Mouse (Mus musculus) G1E (cell line): ENCODE measurements at regions not wholly inside any gene's neighbourhood (a gene's known extent, or its start where the extent isn't known, plus 50 kb on each side); places are given as distances from the start of the nearest gene placed in this dataset.
A peak's percentile ranks its signal among the peaks of the same experiment; 100 is the strongest.

ENCODE experiments used
- ATAC-seq: 2 replicates; pipeline ENCODE4 v1.8.0; 2016; ENCODE audit warnings: mild to moderate bottlenecking; ENCODE audit not compliant: insufficient number of reproducible peaks, poor library complexity, low FRiP score, severe bottlenecking; ENCODE audit errors: extremely low read depth
- DNase-seq: peaks from one replicate; pipeline ENCODE4 v3.0.0; 2012; ENCODE audit warnings: low spot score
- H3K27me3 ChIP-seq: 2 replicates; pipeline ENCODE4 v1.6.1; 2012; ENCODE audit warnings: mild to moderate bottlenecking, low read length, inconsistent platforms; ENCODE audit not compliant: insufficient read depth
- H3K36me3 ChIP-seq: replicated peaks from 2 replicates; pipeline ENCODE3; 2012; ENCODE audit warnings: mild to moderate bottlenecking, inconsistent platforms
- H3K4me1 ChIP-seq: 2 replicates; pipeline ENCODE4 v1.6.1; 2012; ENCODE audit warnings: low read depth, low read length, inconsistent platforms, mixed read lengths; ENCODE audit not compliant: insufficient read depth
- H3K4me3 ChIP-seq: 2 replicates; pipeline ENCODE4 v1.5.1; 2012; ENCODE audit warnings: low read depth, mild to moderate bottlenecking, inconsistent platforms, low read length, moderate library complexity, mixed read lengths
- H3K9me3 ChIP-seq: replicated peaks from 2 replicates; pipeline ENCODE4 v1.6.1; 2012; ENCODE audit warnings: inconsistent platforms
- CTCF ChIP-seq: IDR thresholded peaks from 2 replicates; pipeline ENCODE4 v1.5.1; 2012; ENCODE audit warnings: low read depth, low read length, inconsistent platforms, mixed read lengths
- GATA1 ChIP-seq: IDR thresholded peaks from 2 replicates; pipeline ENCODE4 v1.6.1; 2012; ENCODE audit warnings: borderline replicate concordance, low read length, inconsistent platforms, mixed read lengths
- GATA2 ChIP-seq: IDR thresholded peaks from 2 replicates; pipeline ENCODE4 v1.6.1; 2012; ENCODE audit warnings: low read depth, low read length, inconsistent platforms, borderline replicate concordance
- POLR2AphosphoS5 ChIP-seq: IDR thresholded peaks from 2 replicates; pipeline ENCODE4 v1.6.1; 2012; ENCODE audit warnings: low read depth, low read length, inconsistent platforms; ENCODE audit not compliant: insufficient replicate concordance
- TAL1 ChIP-seq: conservative IDR thresholded peaks from 2 replicates; pipeline ENCODE4 v1.6.1; 2012; ENCODE audit warnings: low read depth, low read length, inconsistent platforms, mixed read lengths

DNA sequence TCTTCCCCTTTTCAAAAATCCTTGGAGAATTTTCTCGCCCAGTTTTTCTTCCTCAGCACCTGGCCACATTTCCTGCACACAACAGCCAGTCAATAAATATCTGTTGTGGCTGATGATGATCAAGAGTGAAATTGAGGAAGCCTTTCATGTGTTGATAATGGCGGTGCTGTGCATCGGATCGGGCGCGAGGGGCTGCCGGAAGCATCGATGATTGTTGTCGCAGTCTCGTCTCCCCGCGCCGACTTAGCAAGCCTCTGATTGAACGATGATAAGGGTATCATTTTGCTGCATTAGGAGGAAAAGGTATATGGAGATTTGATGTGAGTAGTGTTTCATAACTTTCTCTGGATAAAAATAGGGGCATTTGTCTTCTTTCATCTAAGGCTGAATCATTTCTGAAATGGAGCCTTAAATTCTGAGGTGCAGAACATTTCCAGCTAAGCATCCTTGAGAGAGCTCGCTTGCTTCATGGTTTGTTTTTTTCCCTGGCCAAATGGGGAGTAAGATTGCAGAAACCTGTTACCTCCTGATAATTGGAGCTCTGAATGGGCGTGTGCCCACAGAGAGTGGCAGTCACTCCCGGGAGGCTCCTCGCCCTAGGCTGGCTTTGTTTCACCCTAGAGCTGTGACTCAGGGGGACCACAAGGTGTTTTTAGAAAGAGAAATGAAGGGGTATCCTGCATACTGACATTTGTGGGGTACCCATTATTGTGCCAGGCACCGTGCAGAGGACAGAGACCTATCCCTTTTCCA, 94.8 kb upstream of the Podxl start:
- TF ChIP-seq GATA2 (no peak), POLR2AphosphoS5 (no peak), CTCF (no peak), GATA1 (no peak), TAL1 (peak; percentile 53; the same call in 1 of the 2 replicates)
- DNase-seq (peak; percentile 36), ATAC-seq (peak; percentile 67)
- H3K4me1 ChIP-seq, result peaks cover 50% of the 10 kb centered on the region
- no peaks in the 10 kb centered on the region; the same call in 1 of the 2 replicates for H3K9me3 ChIP-seq
- H3K4me3 ChIP-seq, result peak overlapping the region; percentile 67
- peaks cover 5% of the 10 kb centered on the region; the same call in 1 of the 2 replicates for H3K27me3 ChIP-seq
- H3K36me3 ChIP-seq, result no peaks in the 10 kb centered on the region

GRCm38 (mm10) chr6:31650791-31651476, 87.2 kb upstream of the Podxl start:
- DNase-seq, result peak; percentile 71
- ATAC-seq, result peak; percentile 62
- peak overlapping the region; percentile 38; the same call in 1 of the 2 replicates for H3K4me3 ChIP-seq
- peaks cover 58% of the 10 kb centered on the region for H3K4me1 ChIP-seq
- no peaks in the 10 kb centered on the region for H3K36me3 ChIP-seq
- no peaks in the 10 kb centered on the region for H3K9me3 ChIP-seq
- TF ChIP-seq CTCF (no peak), TAL1 (peak; percentile 83)
- H3K27me3 ChIP-seq, result no peaks in the 10 kb centered on the region

GRCm38 (mm10) chr6:31645261-31645660, 81.5 kb upstream of the Podxl start:
- Histone ChIP-seq H3K27me3 (no peaks in the 10 kb centered on the region), H3K4me1 (peaks cover 59% of the 10 kb centered on the region), H3K36me3 (no peaks in the 10 kb centered on the region), H3K9me3 (no peaks in the 10 kb centered on the region; the same call in 1 of the 2 replicates), H3K4me3 (no peak overlapping the region)
- ATAC-seq (no peak), DNase-seq (no peak)
- no peak for TF ChIP-seq TAL1
- no peak for TF ChIP-seq POLR2AphosphoS5
- TF ChIP-seq GATA1, result no peak

GRCm38 (mm10) chr6:31644504-31644903, 80.7 kb upstream of the Podxl start:
- Histone ChIP-seq H3K4me3 (no peak overlapping the region), H3K36me3 (no peaks in the 10 kb centered on the region), H3K9me3 (no peaks in the 10 kb centered on the region; the same call in 1 of the 2 replicates), H3K27me3 (no peaks in the 10 kb centered on the region), H3K4me1 (peaks cover 59% of the 10 kb centered on the region)
- no peak for TF ChIP-seq POLR2AphosphoS5
- TF ChIP-seq TAL1, result no peak
- TF ChIP-seq GATA1, result no peak
- no peak for TF ChIP-seq GATA2
- no peak for TF ChIP-seq CTCF
- ATAC-seq (no peak), DNase-seq (no peak)

- H3K4me3 ChIP-seq, result peak overlapping the region; percentile 63; the same call in 1 of the 2 replicates
Observed at GRCm38 (mm10) chr6:31642451-31642942, 78.7 kb upstream of the Podxl start.

GRCm38 (mm10) chr6:31640745-31641144, 77.0 kb upstream of the Podxl start:
- Histone ChIP-seq H3K27me3 (no peaks in the 10 kb centered on the region; the same call in 1 of the 2 replicates), H3K4me1 (peaks cover 75% of the 10 kb centered on the region), H3K9me3 (no peaks in the 10 kb centered on the region; the same call in 1 of the 2 replicates), H3K36me3 (no peaks in the 10 kb centered on the region), H3K4me3 (no peak overlapping the region)
- TF ChIP-seq POLR2AphosphoS5 (no peak), GATA2 (no peak), TAL1 (no peak), CTCF (no peak)
- DNase-seq, result no peak
- ATAC-seq, result no peak

More at GRCm38 (mm10) chr6:31642451-31642942, 78.7 kb upstream of the Podxl start:
- Histone ChIP-seq H3K27me3 (no peaks in the 10 kb centered on the region), H3K4me1 (peaks cover 65% of the 10 kb centered on the region), H3K36me3 (no peaks in the 10 kb centered on the region), H3K9me3 (no peaks in the 10 kb centered on the region; the same call in 1 of the 2 replicates)
- peak; percentile 48 for ATAC-seq
- peak; percentile 78 for DNase-seq
- TF ChIP-seq CTCF, result no peak
- no peak for TF ChIP-seq TAL1
- TF ChIP-seq GATA2, result no peak
- TF ChIP-seq GATA1, result no peak
